Mouse (Mus musculus) embryonic facial prominence, embryonic 12.5 days (tissue): ENCODE data around the gene Gm28042. TPM values are rescaled to one million over a fixed set of nuclear protein-coding genes. Genes with fewer than 3 reads are reported as not detected.

ENCODE experiments used
- ATAC-seq: fragments of 200-750 bp; cut with Nextera tagmentation; 2 replicates; pipeline ENCODE4 v1.8.0; 2017; ENCODE audit not compliant: insufficient number of reproducible peaks, insufficient read depth, low FRiP score, low TSS enrichment
- H3K27ac ChIP-seq: fragments of 300-500 bp; sonication (generic); 2 replicates; pipeline ENCODE4 v1.5.1; 2016; ENCODE audit warnings: mild to moderate bottlenecking
- H3K27me3 ChIP-seq: fragments of 300-500 bp; sonication (generic); 2 replicates; pipeline ENCODE4 v1.6.1; 2016; ENCODE audit warnings: mild to moderate bottlenecking, moderate library complexity
- H3K36me3 ChIP-seq: fragments of 300-500 bp; sonication (generic); 2 replicates; pipeline ENCODE4 v1.6.1; 2016; ENCODE audit warnings: mild to moderate bottlenecking
- H3K4me1 ChIP-seq: fragments of 300-500 bp; sonication (generic); 2 replicates; pipeline ENCODE4 v1.6.1; 2016
- H3K4me2 ChIP-seq: fragments of 300-500 bp; sonication (generic); replicated peaks from 2 replicates; pipeline ENCODE4 v1.6.1; 2016; ENCODE audit warnings: mild to moderate bottlenecking, moderate library complexity
- H3K4me3 ChIP-seq: fragments of 300-500 bp; sonication (generic); 2 replicates; pipeline ENCODE4 v1.5.1; 2016; ENCODE audit warnings: mild to moderate bottlenecking
- H3K9ac ChIP-seq: fragments of 300-500 bp; sonication (generic); 2 replicates; pipeline ENCODE4 v1.6.1; 2016; ENCODE audit warnings: mild to moderate bottlenecking, moderate library complexity
- H3K9me3 ChIP-seq: fragments of 300-500 bp; sonication (generic); 2 replicates; pipeline ENCODE4 v1.6.1; 2016; ENCODE audit warnings: mild to moderate bottlenecking, moderate library complexity
- WGBS: fragments of 180-500 bp; shearing (Covaris S2); methylation state at CpG from one replicate; pipeline ENCODE4 v1.1.7; 2016; 5-methylcytosine and 5-hydroxymethylcytosine counted together
- polyA plus RNA-seq: library from polyadenylated mRNA; unstranded; fragments of >200 nt; fragmentation: Nextera tagmentation; extraction: Ambion mirVana; gene quantifications from 2 replicates; pipeline ENCODE4 v1.2.1, GENCODE M21; 2016

The Gm28042 gene
- polyA plus RNA-seq, 1 experiment from 2014 or later: 6.1 TPM

DNA sequence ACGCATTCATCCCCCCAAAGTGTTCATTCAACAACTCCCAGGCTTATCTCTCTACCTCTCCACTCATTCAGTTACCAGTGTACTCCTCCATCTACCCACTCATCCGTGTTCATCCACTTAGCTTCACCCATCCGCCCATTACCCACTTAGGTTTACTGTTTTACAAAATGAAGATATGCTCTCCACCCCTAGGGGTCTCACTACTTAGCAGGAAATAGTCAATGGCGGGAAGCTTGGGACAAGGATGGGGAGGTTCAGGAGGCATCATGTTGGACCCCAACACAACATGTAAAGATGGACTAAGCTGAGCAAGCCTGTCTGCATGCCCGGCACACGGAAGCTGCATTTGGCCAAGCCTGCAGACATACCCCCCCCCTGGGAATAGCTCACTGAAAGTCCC, 37.3 kb downstream of the Gm28042 start:
- Histone ChIP-seq H3K9me3 (no peaks in the 10 kb centered on the region), H3K27me3 (peaks cover 9% of the 10 kb centered on the region; the same call in 1 of the 2 replicates), H3K9ac (no peak overlapping the region), H3K4me2 (no peak overlapping the region), H3K36me3 (no peaks in the 10 kb centered on the region), H3K4me3 (no peak overlapping the region), H3K27ac (no peak overlapping the region), H3K4me1 (no peaks in the 10 kb centered on the region; the same call in 1 of the 2 replicates)
- no peak for ATAC-seq
- 81% methylated on average over 6 of the region's 6 CpGs for WGBS

DNA sequence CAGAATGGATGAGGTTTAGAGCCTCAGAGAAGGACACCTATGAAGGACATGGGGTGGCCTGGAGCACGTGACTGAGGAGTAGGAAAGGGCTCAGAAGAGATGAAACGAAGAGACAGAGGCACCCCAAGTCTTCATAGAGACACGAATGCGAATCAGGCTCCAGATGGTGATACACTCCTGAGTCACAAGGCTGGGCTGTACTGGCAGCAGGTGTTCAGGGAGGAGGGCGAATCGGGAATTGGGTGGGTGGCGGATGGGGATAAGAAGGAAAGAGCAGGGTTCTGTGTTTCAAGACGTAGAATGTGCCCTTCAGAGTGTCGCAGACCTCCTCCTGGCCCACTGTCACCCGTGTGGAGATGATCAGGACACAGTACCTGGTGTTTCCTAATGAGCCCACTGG, 38.0 kb downstream of the Gm28042 start:
- Histone ChIP-seq H3K9me3 (no peaks in the 10 kb centered on the region), H3K27ac (no peak overlapping the region), H3K27me3 (peaks cover 9% of the 10 kb centered on the region; the same call in 1 of the 2 replicates), H3K9ac (no peak overlapping the region), H3K4me2 (no peak overlapping the region), H3K4me3 (no peak overlapping the region), H3K36me3 (no peaks in the 10 kb centered on the region), H3K4me1 (no peaks in the 10 kb centered on the region; the same call in 1 of the 2 replicates)
- WGBS: 86% methylated on average over 10 of the region's 10 CpGs
- ATAC-seq: no peak

DNA sequence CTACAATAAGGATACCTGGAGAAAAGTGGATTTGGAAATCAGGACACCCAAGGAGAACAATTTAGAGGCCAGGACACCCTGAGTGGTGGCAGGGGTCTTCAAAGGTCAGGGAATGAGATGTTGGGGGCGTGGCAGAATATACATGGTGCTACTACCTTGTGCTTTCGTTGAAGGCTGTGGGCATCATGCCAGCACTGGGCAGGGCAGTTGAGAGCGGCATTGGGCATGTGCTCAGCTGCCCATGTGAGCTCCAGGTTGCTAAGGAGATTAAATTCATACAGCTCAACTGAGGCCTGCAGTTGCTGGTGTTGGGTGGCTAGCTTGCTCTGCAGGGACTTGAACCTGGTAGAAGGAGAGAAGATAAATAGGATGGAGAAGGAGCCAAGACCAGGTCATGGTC, 38.9 kb downstream of the Gm28042 start:
- Histone ChIP-seq H3K36me3 (no peaks in the 10 kb centered on the region), H3K9ac (no peak overlapping the region), H3K9me3 (no peaks in the 10 kb centered on the region), H3K4me2 (no peak overlapping the region), H3K4me3 (no peak overlapping the region), H3K4me1 (no peaks in the 10 kb centered on the region; the same call in 1 of the 2 replicates), H3K27me3 (peaks cover 9% of the 10 kb centered on the region; the same call in 1 of the 2 replicates), H3K27ac (no peak overlapping the region)
- WGBS: 87% methylated on average over 3 of the region's 3 CpGs
- ATAC-seq: no peak

GRCm38 (mm10) chr2:120068555-120069465, 41.5 kb downstream of the Gm28042 start:
- Histone ChIP-seq H3K9me3 (no peaks in the 10 kb centered on the region), H3K4me1 (no peaks in the 10 kb centered on the region; the same call in 1 of the 2 replicates), H3K9ac (no peak overlapping the region), H3K27me3 (peaks cover 9% of the 10 kb centered on the region; the same call in 1 of the 2 replicates), H3K4me2 (no peak overlapping the region), H3K4me3 (no peak overlapping the region), H3K36me3 (no peaks in the 10 kb centered on the region), H3K27ac (0 out of 2 replicates have a peak overlapping the region, but pooled peaks have one; percentile 17)
- peak; percentile 56 for ATAC-seq
- WGBS: 43% methylated on average over 16 of the region's 16 CpGs

- H3K36me3 ChIP-seq: no peaks in the 10 kb centered on the region
- no peak overlapping the region for H3K4me2 ChIP-seq
- no peaks in the 10 kb centered on the region; the same call in 1 of the 2 replicates for H3K4me1 ChIP-seq
- no peaks in the 10 kb centered on the region for H3K9me3 ChIP-seq
- ATAC-seq: no peak
- H3K9ac ChIP-seq: no peak overlapping the region
- peaks cover 9% of the 10 kb centered on the region; the same call in 1 of the 2 replicates for H3K27me3 ChIP-seq
- H3K4me3 ChIP-seq: no peak overlapping the region
- H3K27ac ChIP-seq: no peak overlapping the region
- 64% methylated on average over 8 of the region's 8 CpGs for WGBS
Observed at GRCm38 (mm10) chr2:120069466-120069990, 42.2 kb downstream of the Gm28042 start.

DNA sequence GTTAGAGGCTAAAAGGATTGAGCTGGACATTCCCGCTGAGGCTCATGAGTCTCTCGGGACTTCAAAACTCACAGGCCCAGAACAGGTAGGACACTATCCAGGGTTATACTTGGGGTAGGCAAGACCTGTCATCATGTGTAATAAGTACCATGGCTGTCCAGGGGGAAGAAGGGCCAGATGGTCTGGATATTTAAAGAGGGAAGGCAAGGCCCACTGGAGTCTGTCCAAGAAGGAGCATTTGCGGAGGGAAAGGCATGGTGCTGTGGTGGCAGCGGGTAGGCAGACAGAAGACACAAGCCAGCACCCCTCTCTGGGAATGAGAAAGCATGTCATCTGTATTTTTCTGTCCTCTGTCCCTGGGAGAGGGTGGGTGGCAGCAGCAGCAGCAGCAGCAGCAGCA, 46.8 kb downstream of the Gm28042 start:
- H3K4me1 ChIP-seq: peaks cover 4% of the 10 kb centered on the region; the same call in 1 of the 2 replicates
- H3K36me3 ChIP-seq: no peaks in the 10 kb centered on the region
- peaks cover 32% of the 10 kb centered on the region for H3K27me3 ChIP-seq
- WGBS: 89% methylated on average over 4 of the region's 4 CpGs
- no peak overlapping the region for H3K9ac ChIP-seq
- no peak overlapping the region for H3K27ac ChIP-seq
- H3K4me3 ChIP-seq: no peak overlapping the region
- H3K4me2 ChIP-seq: no peak overlapping the region
- H3K9me3 ChIP-seq: no peaks in the 10 kb centered on the region
- ATAC-seq: no peak

- Histone ChIP-seq H3K9ac (no peak overlapping the region), H3K27me3 (peaks cover 28% of the 10 kb centered on the region), H3K4me1 (peaks cover 4% of the 10 kb centered on the region; the same call in 1 of the 2 replicates), H3K36me3 (no peaks in the 10 kb centered on the region), H3K4me3 (peak overlapping the region; percentile 29), H3K9me3 (no peaks in the 10 kb centered on the region), H3K4me2 (peak overlapping the region; percentile 56), H3K27ac (no peak overlapping the region)
- 1% methylated on average over 34 of the region's 36 CpGs for WGBS
- ATAC-seq: peak; percentile 61
Observed at GRCm38 (mm10) chr2:120076076-120076705, 48.9 kb downstream of the Gm28042 start.

DNA sequence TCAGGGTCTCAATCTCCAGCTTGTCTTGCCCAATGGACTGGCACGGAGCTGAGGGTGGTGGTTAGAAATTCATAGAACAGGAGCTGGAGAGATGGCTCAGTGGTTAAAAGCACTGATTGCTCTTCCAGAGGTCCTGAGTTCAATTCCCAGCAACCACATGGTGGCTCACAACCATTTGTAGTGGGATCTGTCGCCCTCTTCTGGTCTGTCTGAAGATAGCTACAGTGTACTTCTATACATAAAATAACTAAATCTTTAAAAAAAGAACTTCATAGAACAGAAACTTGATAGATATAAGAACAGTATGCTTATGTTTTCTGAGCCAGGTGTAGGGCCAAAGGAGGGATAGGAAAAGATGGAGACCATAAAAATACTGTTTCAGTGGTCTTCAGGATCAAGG, 55.1 kb downstream of the Gm28042 start:
- Histone ChIP-seq H3K4me3 (no peak overlapping the region), H3K4me2 (no peak overlapping the region), H3K4me1 (no peaks in the 10 kb centered on the region), H3K9me3 (no peaks in the 10 kb centered on the region), H3K36me3 (no peaks in the 10 kb centered on the region), H3K27me3 (peaks cover 3% of the 10 kb centered on the region), H3K27ac (no peak overlapping the region), H3K9ac (no peak overlapping the region)
- no peak for ATAC-seq
- WGBS: 80% methylated on average over 2 of the region's 2 CpGs

GRCm38 (mm10) chr2:120084593-120085361, 57.5 kb downstream of the Gm28042 start:
- H3K4me3 ChIP-seq: no peak overlapping the region
- no peak overlapping the region for H3K9ac ChIP-seq
- H3K4me2 ChIP-seq: no peak overlapping the region
- H3K27ac ChIP-seq: no peak overlapping the region
- no peak for ATAC-seq
- no peaks in the 10 kb centered on the region for H3K4me1 ChIP-seq
- H3K27me3 ChIP-seq: no peaks in the 10 kb centered on the region
- H3K9me3 ChIP-seq: no peaks in the 10 kb centered on the region
- WGBS: 76% methylated on average over 14 of the region's 14 CpGs
- H3K36me3 ChIP-seq: no peaks in the 10 kb centered on the region

- ATAC-seq: no peak
- WGBS: 86% methylated on average over 3 of the region's 3 CpGs
- H3K4me1 ChIP-seq: no peaks in the 10 kb centered on the region
Observed at GRCm38 (mm10) chr2:120086038-120086437, 58.7 kb downstream of the Gm28042 start.

DNA sequence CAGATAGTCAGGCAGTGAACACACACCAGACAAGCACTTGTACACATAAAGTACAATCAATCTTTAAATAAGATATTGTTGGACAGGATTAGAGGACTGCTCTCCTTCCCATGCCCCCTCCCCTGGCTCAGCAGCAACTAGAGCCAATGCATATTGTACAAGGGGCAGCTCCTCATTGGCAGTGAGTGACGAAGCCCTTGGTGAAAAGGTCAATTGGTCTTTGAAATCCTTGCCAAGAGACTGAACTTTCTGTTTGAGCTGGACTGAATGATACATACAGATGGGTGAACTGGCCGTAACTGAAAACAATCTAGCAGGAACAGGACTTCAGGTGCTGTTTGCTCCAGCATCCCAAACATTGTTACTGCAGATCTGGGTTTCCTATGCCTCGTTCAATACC, 60.1 kb downstream of the Gm28042 start:
- H3K4me2 ChIP-seq: no peak overlapping the region
- no peak for ATAC-seq
- no peak overlapping the region for H3K27ac ChIP-seq
- H3K4me1 ChIP-seq: no peaks in the 10 kb centered on the region
- no peaks in the 10 kb centered on the region for H3K9me3 ChIP-seq
- WGBS: 91% methylated on average over 3 of the region's 3 CpGs
- no peak overlapping the region for H3K9ac ChIP-seq
- H3K27me3 ChIP-seq: no peaks in the 10 kb centered on the region
- no peaks in the 10 kb centered on the region for H3K36me3 ChIP-seq
- no peak overlapping the region for H3K4me3 ChIP-seq

More at GRCm38 (mm10) chr2:120086038-120086437, 58.7 kb downstream of the Gm28042 start:
- H3K4me2 ChIP-seq: no peak overlapping the region
- H3K27me3 ChIP-seq: no peaks in the 10 kb centered on the region
- no peaks in the 10 kb centered on the region for H3K9me3 ChIP-seq
- H3K9ac ChIP-seq: no peak overlapping the region
- no peaks in the 10 kb centered on the region for H3K36me3 ChIP-seq
- no peak overlapping the region for H3K4me3 ChIP-seq
- H3K27ac ChIP-seq: no peak overlapping the region
